Mouse (Mus musculus): ENCODE measurements at regions not wholly inside any gene's neighbourhood (a gene's known extent, or its start where the extent isn't known, plus 50 kb on each side); places are given as distances from the start of the nearest gene placed in this dataset.

DNA sequence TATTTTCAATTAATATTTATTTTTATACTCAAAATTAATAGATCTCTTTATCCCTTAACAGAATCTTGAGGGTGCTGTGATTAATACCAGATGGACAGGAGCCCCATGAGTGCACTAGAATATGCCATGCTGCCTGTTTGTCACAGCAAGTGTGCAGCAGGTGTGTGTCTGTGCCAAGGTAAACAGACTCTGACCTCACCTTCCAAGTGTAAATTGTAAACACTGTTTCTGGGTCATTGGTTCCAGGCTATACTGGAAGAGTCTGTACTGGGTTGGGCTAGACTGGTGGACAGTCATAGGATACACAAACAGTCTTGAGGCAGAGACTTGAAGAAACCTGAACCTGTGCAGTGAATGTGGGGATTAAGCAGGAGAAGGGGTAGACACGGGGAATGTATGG, 422.2 kb downstream of the Gm21833 start:
- no peak for DNase-seq

GRCm38 (mm10) chr16:83254183-83254582, 426.0 kb downstream of the Gm21833 start:
- no peak for DNase-seq

- DNase-seq, result no peak
Measured at GRCm38 (mm10) chr16:83271869-83272268, 443.7 kb downstream of the Gm21833 start.

DNA sequence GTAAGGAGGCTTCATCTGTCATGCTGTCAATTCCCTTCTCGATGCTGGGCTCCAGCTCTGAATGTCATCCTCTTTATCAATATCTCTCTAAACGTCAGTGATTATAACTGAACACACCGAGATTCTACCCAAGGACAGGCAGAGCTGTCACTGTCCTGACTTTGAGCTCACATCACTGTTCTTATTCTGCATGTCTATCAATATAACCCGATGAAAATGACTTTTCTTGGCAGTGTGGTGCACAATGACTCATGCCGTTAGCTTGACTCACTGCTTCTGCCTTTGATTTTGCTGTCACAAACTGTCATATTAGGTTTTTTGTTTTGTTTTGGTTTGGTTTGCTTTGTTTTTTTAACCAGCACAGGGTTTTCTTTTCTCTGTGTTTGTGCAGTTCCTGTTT, 488.1 kb downstream of the Gm21833 start:
- DNase-seq, result no peak

GRCm38 (mm10) chr16:83326826-83327225, 498.6 kb downstream of the Gm21833 start:
- no peak for DNase-seq

GRCm38 (mm10) chr16:83351069-83351468, 522.9 kb downstream of the Gm21833 start:
- no peak for DNase-seq

GRCm38 (mm10) chr16:83394581-83394980, 566.4 kb downstream of the Gm21833 start:
- DNase-seq, result no peak

GRCm38 (mm10) chr16:83420676-83421075, 592.5 kb downstream of the Gm21833 start:
- DNase-seq, result peak; percentile 29

- DNase-seq, result no peak
Measured at GRCm38 (mm10) chr16:83423096-83423495, 594.9 kb downstream of the Gm21833 start.
